Mouse (Mus musculus) gonadal fat pad, adult 2 months (tissue): ENCODE results near the gene Klhl12. TPM values are rescaled to one million over a fixed set of nuclear protein-coding genes. Genes with fewer than 3 reads are reported as not detected.
A peak's percentile ranks its signal among the peaks of the same experiment; 100 is the strongest.
"Not testable (repeated sequence)": the region's sequence is repeated elsewhere in the genome, so short reads cannot be mapped to it uniquely, and the experiment has no call there.

Source experiments
- DNase-seq: peaks from one replicate; pipeline ENCODE4 v3.0.0-alpha.2; 2012; ENCODE audit warnings: low read depth
- polyA plus RNA-seq: library from polyadenylated mRNA; depleted of rRNA; stranded (reverse); fragments of >200 nt; gene quantifications from 2 replicates; pipeline ENCODE4 v1.2.3, GENCODE M21; 2012; rRNA removed

Klhl12 gene
- polyA plus RNA-seq, 1 experiment: 9.9 TPM

GRCm38 (mm10) chr1:134515891-134516290 is 60.6 kb downstream of the Klhl12 start:
- DNase-seq: no peak

- DNase-seq: no peak
These were observed 61.3 kb downstream of the Klhl12 start for GRCm38 (mm10) chr1:134516491-134517198.

- not testable (repeated sequence) for DNase-seq
These were observed 62.5 kb downstream of the Klhl12 start for GRCm38 (mm10) chr1:134517841-134518240.

GRCm38 (mm10) chr1:134518677-134519076 is 63.3 kb downstream of the Klhl12 start:
- DNase-seq: peak; percentile 98

GRCm38 (mm10) chr1:134519201-134519600 is 63.9 kb downstream of the Klhl12 start:
- not testable (repeated sequence) for DNase-seq

GRCm38 (mm10) chr1:134520001-134520721 is 64.8 kb downstream of the Klhl12 start:
- DNase-seq: no peak

GRCm38 (mm10) chr1:134521163-134521562 is 65.8 kb downstream of the Klhl12 start:
- no peak for DNase-seq

- no peak for DNase-seq
These were observed 67.0 kb downstream of the Klhl12 start for GRCm38 (mm10) chr1:134522325-134522724.

- no peak for DNase-seq
These were observed 69.1 kb downstream of the Klhl12 start for GRCm38 (mm10) chr1:134524424-134524823.

GRCm38 (mm10) chr1:134525015-134525414 is 69.7 kb downstream of the Klhl12 start:
- no peak for DNase-seq

GRCm38 (mm10) chr1:134526752-134527151 is 71.4 kb downstream of the Klhl12 start:
- DNase-seq: no peak

GRCm38 (mm10) chr1:134530618-134531017 is 75.3 kb downstream of the Klhl12 start:
- DNase-seq: no peak

- not testable (repeated sequence) for DNase-seq
These were observed 78.4 kb downstream of the Klhl12 start for GRCm38 (mm10) chr1:134533710-134534109.

- DNase-seq: no peak
These were observed 79.7 kb downstream of the Klhl12 start for GRCm38 (mm10) chr1:134535054-134535453.

- no peak for DNase-seq
These were observed 80.2 kb downstream of the Klhl12 start for GRCm38 (mm10) chr1:134535513-134535912.

- no peak for DNase-seq
These were observed 85.3 kb downstream of the Klhl12 start for GRCm38 (mm10) chr1:134540610-134541009.

Other genes with a start within 250 kb of the Klhl12 start
- 37.4 and 52.9 TPM in 2 replicates for gene Adora1, start 220.1 kb upstream of the Klhl12 start, polyA plus RNA-seq
- not detected in 2 replicates for gene Myog, start 165.5 kb upstream of the Klhl12 start, polyA plus RNA-seq
- 5.0 and 5.4 TPM in 2 replicates for gene Ppfia4, start 122.6 kb upstream of the Klhl12 start, polyA plus RNA-seq
- gene Tmem183a, start 93.6 kb upstream of the Klhl12 start, polyA plus RNA-seq: 70.5 and 73.9 TPM in 2 replicates
- not detected in 2 replicates for gene 4933406M09Rik, start 69.6 kb upstream of the Klhl12 start, polyA plus RNA-seq
- gene Cyb5r1, start 50.0 kb upstream of the Klhl12 start, polyA plus RNA-seq: 43.0 and 52.5 TPM in 2 replicates
- gene Adipor1, start 40.2 kb upstream of the Klhl12 start, polyA plus RNA-seq: 144 and 149 TPM in 2 replicates
- 16.8 and 17.7 TPM in 2 replicates for gene Rabif, start 39.1 kb downstream of the Klhl12 start, polyA plus RNA-seq
- gene Mgat4e, start 94.2 kb downstream of the Klhl12 start, polyA plus RNA-seq: 0.09 and 0.32 TPM in 2 replicates
- 15.5 and 16.6 TPM in 2 replicates for gene Kdm5b, start 104.6 kb downstream of the Klhl12 start, polyA plus RNA-seq
- 1.5 and 8.1 TPM in 2 replicates for gene Syt2, start 191.1 kb downstream of the Klhl12 start, polyA plus RNA-seq